Mouse (Mus musculus) layer of hippocampus, postnatal 36 days (tissue): Measurements from ENCODE around the gene Hilpda. TPM values are rescaled to one million over a fixed set of nuclear protein-coding genes. Genes with fewer than 3 reads are reported as not detected.

Experiments used
- DNase-seq, 2 experiments: peaks; one replicate each; pipeline ENCODE4 v3.0.0; 2022
- total RNA-seq, 2 experiments: library from RNA; stranded (reverse); gene quantifications; 2 replicates each; pipeline ENCODE4 v1.2.3; 2021

Gene Hilpda
- 1 to 10 TPM; 5.9 to 6.2 TPM for total RNA-seq

- peak; percentile 87 to 88 for DNase-seq
These were observed at the start of gene Hilpda for GRCm38 (mm10) chr6:29272312-29273072. Gene Hilpda, plus strand, starts transcription at chr6:29272488.

DNA sequence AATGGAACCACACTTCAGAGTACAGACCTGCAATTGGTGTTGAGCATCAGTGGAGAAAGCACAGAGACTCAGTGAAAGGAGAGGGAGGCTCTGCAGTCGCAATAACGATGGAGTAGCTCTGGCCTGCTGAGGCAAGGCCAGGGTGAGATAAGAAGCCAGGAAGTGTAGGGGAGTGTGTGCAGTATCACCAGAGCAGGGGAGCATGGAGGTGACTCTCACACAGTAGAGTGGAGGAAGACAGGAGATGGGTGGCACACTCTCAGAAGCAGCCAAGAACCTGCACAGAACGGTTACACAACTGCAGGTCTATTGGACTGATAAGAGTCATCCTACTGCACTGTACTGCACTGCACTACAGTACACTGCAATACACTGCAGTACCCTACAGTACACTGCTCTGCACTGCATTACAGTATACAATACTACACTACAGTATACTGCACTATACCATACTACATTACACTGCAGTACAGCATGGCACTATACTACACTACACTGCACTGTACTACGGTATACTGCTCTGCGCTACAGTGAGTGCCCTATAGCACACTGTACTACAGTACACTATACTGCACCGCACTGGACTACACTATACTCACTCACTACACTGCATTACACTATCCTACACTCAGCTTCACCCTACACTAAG, 42.9 kb upstream of the Hilpda start:
- no peak for DNase-seq

DNA sequence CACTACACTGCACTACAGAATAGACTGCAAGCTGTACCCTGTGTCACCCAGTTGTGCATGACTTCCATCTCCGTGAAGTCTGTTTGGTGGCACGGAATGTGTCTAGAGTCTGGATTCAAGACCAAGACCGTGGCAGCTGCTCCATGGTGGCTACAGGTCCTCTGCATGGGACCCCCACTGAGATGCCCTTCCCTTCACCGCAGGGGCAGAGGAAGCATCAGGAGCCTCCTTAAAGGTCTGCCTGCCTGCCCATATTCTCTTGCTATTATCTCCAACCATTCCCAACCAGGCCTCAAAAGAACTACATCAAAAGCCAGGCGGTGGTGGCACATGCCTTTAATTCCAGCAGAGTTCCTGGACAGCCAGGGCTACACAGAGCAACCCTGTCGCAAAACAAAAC, 41.9 kb upstream of the Hilpda start:
- no peak for DNase-seq

- DNase-seq: no peak
These were observed 40.5 kb upstream of the Hilpda start for GRCm38 (mm10) chr6:29231799-29232198.

DNA sequence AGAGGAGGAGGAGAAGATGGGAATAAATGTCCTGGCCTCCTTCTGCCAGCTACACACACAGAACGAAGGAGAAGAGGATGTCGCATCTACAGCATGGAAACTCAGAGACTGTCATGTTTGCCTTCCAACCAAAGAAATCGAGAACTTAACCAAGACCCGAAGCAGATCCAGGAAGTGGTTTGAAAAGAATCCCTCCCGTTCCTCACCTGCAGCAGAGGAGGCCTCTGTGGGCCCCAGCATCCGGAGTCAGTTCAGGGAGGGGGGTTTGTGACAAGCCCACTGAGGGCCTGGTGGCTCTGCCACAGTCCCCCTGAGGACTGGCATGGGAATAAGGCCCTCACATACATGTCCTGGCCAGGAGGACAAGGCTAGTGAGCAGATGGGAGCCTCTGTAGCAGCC, 40.0 kb upstream of the Hilpda start:
- DNase-seq: no peak

DNA sequence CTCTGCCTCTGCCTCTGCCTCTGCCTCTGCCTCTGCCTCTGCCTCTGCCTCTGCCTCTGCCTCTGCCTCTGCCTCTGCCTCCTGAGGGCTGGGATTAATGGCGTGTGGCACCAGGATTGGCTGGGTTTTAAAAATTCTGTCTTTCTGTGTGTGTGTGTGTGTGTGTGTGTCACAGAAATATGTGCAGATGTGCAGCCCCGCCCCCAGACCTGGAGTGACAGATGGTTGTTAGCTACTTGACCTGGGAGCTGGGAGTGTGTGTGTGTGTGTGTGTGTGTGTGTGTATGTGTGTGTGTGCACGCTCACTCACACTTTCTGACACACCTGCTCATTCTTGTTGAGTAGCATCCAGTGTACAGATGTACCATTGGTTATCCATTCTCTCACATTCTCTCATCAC, 38.6 kb upstream of the Hilpda start:
- no peak for DNase-seq

GRCm38 (mm10) chr6:29234272-29234671, 38.0 kb upstream of the Hilpda start:
- DNase-seq: no peak

DNA sequence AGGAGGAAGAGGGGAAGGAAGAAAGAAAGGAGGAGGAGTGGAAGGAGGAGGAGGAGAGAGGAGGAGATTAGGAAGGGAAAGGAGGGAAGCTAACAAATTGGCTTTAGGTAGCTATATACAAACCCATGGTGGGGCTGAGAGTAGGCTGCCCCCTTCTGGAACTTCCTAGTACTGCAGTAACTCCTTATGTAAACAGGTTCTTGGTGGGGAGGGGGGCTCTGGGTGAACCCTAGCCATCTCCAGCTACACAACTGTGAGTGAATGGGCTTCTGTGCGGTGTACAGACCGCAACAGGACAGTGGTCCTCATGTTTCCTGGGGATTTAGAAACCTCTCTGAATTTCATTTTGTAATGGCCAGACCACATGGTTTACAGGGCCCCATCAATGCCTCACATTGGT, 31.5 kb upstream of the Hilpda start:
- DNase-seq: peak in 1 of 2 experiments; percentile 14

DNA sequence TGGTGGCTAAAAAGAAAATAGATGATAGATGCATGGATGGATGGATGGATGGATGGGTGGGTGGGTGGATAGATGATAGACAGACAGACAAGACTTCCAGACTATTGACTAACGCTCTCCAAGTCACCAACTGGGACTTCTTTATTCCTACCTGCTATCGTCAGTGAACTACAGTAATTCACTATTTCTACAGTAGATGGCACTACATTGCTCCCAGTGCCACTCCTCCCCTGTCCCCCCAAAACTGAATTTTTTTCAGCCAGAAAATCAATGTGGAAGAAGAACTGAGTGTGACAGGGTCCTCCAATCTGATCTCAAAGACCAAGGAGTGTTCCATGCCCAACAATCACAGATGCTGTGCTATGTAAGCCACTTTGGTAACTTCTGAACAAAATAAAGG, 30.6 kb upstream of the Hilpda start:
- DNase-seq: no peak

- DNase-seq: no peak
These were observed 30.0 kb upstream of the Hilpda start for GRCm38 (mm10) chr6:29242265-29242664.

GRCm38 (mm10) chr6:29245272-29246120, 26.8 kb upstream of the Hilpda start:
- DNase-seq: no peak

- DNase-seq: no peak
These were observed 26.1 kb upstream of the Hilpda start for GRCm38 (mm10) chr6:29246183-29246582.

DNA sequence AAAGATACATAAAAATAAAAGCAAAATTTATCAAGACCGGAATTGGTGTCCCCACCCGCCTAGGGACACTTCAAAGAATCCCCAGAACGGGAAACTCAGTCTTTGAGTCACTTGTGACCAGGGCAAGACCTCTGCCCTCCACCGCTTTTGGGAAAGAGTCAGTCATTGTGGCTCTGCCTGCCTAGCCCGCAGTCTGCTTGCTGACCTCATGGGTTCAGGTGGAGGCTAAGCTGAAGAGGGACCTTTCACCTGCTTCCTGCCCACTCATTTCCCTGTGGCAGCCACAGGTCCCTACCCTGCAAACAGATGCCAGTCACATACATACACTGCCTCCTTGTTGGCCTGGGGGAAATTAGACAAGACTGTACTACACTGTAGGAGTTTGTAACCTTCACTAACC, 25.7 kb upstream of the Hilpda start:
- no peak for DNase-seq

GRCm38 (mm10) chr6:29247072-29247471, 25.2 kb upstream of the Hilpda start:
- no peak for DNase-seq

DNA sequence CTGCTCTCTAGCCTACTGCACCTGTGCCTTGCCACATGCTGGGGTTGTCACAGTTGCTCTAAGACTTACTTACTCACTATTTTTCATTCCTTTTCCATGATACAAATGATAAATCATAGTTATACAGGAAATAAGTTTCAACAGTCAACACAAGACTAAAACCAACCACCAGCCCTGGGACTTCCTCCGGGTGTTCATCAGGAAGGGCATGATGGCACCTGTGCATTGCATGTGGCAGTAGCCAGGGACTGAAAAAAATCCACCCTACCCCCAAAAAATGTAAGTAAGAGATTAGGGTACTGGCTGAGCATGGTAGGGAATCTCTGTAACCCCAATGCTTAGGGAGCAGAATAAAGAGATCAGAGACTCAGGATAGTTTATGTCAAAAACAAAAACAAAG, 12.9 kb upstream of the Hilpda start:
- no peak for DNase-seq

GRCm38 (mm10) chr6:29261831-29262230, 10.5 kb upstream of the Hilpda start:
- DNase-seq: no peak

GRCm38 (mm10) chr6:29263650-29264455, 8.4 kb upstream of the Hilpda start:
- peak; percentile 52 to 57 for DNase-seq

GRCm38 (mm10) chr6:29264456-29264781, 7.9 kb upstream of the Hilpda start:
- no peak for DNase-seq

DNA sequence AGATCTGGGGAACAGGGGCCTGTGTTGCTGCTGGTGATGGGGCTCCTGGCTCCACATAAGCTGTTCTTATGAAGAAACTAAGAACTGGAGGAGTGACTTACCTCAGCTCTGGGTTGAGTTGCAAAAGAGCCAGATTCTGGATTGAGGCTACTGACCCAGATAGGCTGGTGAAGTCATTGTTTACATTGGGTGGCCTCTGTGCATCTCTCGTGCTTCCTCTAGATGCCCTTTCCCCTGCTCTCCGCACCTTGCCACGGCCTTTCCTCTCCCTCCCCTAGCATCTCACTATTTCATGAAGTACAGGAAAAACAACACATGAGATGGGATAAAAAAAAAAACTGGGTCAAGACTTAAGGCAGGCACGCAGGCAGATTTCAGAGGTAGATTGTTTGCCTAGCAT, 5.4 kb upstream of the Hilpda start:
- no peak for DNase-seq

- no peak for DNase-seq
These were observed 3.2 kb upstream of the Hilpda start for GRCm38 (mm10) chr6:29269006-29269668.

DNA sequence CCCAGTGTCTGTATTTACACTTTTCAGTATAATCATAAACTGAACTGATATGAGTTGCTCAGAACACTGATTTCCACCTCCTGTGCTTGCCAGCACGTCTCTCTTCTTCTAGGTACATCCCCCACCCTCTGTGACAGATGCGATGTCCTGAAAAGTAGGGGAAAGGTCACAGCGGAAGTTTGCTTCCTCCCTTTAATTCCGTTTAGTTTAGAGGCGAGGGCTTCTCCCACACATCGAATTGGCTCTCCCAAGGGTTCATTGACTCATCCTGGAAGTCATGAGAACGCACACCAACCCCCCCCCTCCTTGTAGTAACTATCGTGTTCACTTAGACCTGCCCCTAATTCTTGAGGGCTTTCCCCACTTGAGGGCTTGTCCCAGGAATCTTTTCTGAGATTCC, 1.3 kb upstream of the Hilpda start:
- no peak for DNase-seq

DNA sequence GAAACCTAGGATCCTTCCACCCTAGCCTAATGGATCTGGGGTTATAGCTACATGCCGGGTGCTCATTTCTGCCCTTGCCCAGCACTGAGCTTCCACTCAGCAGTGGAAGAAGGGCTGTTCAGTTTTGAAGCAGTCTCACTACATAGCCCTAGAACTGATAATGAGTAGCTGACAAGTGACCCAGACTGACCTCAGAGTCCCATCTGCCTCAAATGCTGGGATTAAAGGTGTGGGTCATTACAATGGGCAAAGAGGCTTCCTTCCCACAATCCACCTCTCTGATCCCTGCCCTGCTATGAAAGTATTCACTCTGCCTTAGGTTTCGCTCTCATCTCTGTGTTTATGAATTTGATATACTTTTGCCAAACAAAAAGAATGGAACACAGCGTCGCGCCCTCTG, 4.5 kb downstream of the Hilpda start:
- DNase-seq: no peak
